Comparison of ENCODE assay signal across 25 mouse cellular contexts in the genomic region with DNA sequence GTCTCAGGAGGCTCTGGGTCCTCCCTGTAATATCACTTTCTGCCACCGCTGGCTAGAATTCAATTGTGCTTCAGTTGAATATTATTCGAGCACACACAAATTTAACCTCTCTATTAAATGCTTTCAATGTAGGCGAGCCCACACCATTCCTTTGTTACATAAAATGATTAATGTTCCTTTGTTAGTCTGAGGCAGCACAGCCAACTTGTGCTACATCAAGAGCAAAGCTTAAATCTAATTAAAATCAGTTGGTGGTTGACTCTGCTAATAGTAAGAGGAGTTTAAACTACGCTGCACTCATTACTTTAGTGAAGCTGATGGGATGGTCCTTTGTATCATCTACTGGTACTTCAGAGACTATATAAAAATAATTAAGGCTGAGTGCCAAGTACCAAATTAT.
A peak's percentile ranks its signal among the peaks of the same experiment; 100 is the strongest.
DNase-seq lines count a peak whose midpoint lies in the region; ATAC-seq and TF ChIP-seq lines count a peak whose summit lies in the region.
"Had no signal": no experiment of that assay in that cellular context is flagged by ENCODE, and none has a peak within 500 bp of the region (broad histone marks: within the 10 kb centered on the region; RNA-seq: fewer than 3 reads in every experiment).

No protein-coding gene starts in this region.

- H3K27me3 ChIP-seq in forebrain, embryonic 11.5 days (ENCODE audit: control insufficient read depth, insufficient read depth, low read length) = no peaks in the 10 kb centered on the region
- no peaks in the 10 kb centered on the region for H3K27me3 ChIP-seq in forebrain, embryonic 16.5 days (replicated peaks; ENCODE audit: control insufficient read depth, insufficient read depth, low read length)
- H3K27me3 ChIP-seq in forebrain, embryonic 13.5 days = no peaks in the 10 kb centered on the region
- H3K27me3 ChIP-seq in midbrain, postnatal 0 days (ENCODE audit: insufficient read depth, low read length) = no peaks in the 10 kb centered on the region
- H3K27me3 ChIP-seq: heart, embryonic 13.5 days; liver, embryonic 15.5 days; lung, embryonic 15.5 days had no signal

- 58% methylated on average over 4 of the region's 4 CpGs for WGBS in forebrain, embryonic 11.5 days
- WGBS in forebrain, embryonic 16.5 days = 44% methylated on average over 4 of the region's 4 CpGs
- WGBS in forebrain, embryonic 13.5 days = 39% methylated on average over 4 of the region's 4 CpGs
- WGBS in midbrain, postnatal 0 days = 54% methylated on average over 4 of the region's 4 CpGs

- no peak overlapping the region for H3K4me3 ChIP-seq in forebrain, embryonic 11.5 days (ENCODE audit: low read depth, low read length)
- no peak overlapping the region for H3K4me3 ChIP-seq in forebrain, embryonic 16.5 days (replicated peaks; ENCODE audit: low read length)
- no peak overlapping the region for H3K4me3 ChIP-seq in forebrain, embryonic 13.5 days
- H3K4me3 ChIP-seq in midbrain, postnatal 0 days (ENCODE audit: low read depth, low read length) = no peak overlapping the region
- H3K4me3 ChIP-seq: heart, adult 2 months; heart, embryonic 13.5 days; limb, embryonic 10.5 days; liver, embryonic 15.5 days; lung, embryonic 15.5 days; myocyte had no signal

- no peak for DNase-seq in forebrain, embryonic 11.5 days (ENCODE audit: low spot score)
- DNase-seq in left cerebral cortex, adult 11 months (ENCODE audit: low spot score) = peak; percentile 26
- DNase-seq in left cerebral cortex, adult 18-20 months (ENCODE audit: low spot score in 2 of 2) = no peak
- DNase-seq in midbrain, postnatal 0 days (ENCODE audit: low spot score) = peak; percentile 25
- DNase-seq in adrenal gland, adult 2 months = no peak
- DNase-seq in thymus, postnatal 10 days (ENCODE audit: low spot score in 2 of 2) = no peak
- DNase-seq: adrenal gland, postnatal 14 days; cerebellum, adult 9-10 months; gastrocnemius, postnatal 14 days; heart, adult 2 months; heart, postnatal 14 days; kidney, adult 11 months; kidney, postnatal 4 days; liver; thymus, adult 2 months had no signal

- H3K4me2 ChIP-seq in forebrain, embryonic 11.5 days (ENCODE audit: low read depth, low read length, severe bottlenecking) = no peak overlapping the region
- no peak overlapping the region for H3K4me2 ChIP-seq in forebrain, embryonic 16.5 days (ENCODE audit: low read length)
- no peak overlapping the region for H3K4me2 ChIP-seq in forebrain, embryonic 13.5 days
- no peak overlapping the region for H3K4me2 ChIP-seq in midbrain, postnatal 0 days (ENCODE audit: low read depth, low read length, poor library complexity, severe bottlenecking)
- H3K4me2 ChIP-seq: heart, embryonic 13.5 days; liver, embryonic 15.5 days; lung, embryonic 15.5 days had no signal

- no peaks in the 10 kb centered on the region; the same call in 1 of the 2 replicates for H3K36me3 ChIP-seq in forebrain, embryonic 11.5 days (ENCODE audit: control insufficient read depth, insufficient read depth, low read length)
- peaks cover 14% of the 10 kb centered on the region for H3K36me3 ChIP-seq in forebrain, embryonic 16.5 days (ENCODE audit: control insufficient read depth, insufficient read depth)
- H3K36me3 ChIP-seq in forebrain, embryonic 13.5 days (ENCODE audit: poor library complexity, severe bottlenecking) = peaks cover 36% of the 10 kb centered on the region
- peaks cover 14% of the 10 kb centered on the region for H3K36me3 ChIP-seq in midbrain, postnatal 0 days (ENCODE audit: insufficient read depth, low read length)
- H3K36me3 ChIP-seq: limb, embryonic 10.5 days; liver, embryonic 15.5 days; lung, embryonic 15.5 days had no signal

- 0 out of 2 replicates have a peak, but pooled peaks have one; percentile 53 for ATAC-seq in forebrain, embryonic 11.5 days (replicated peaks; ENCODE audit: low FRiP score)
- ATAC-seq in forebrain, embryonic 16.5 days = no peak
- 0 out of 2 replicates have a peak, but pooled peaks have one; percentile 14 for ATAC-seq in forebrain, embryonic 13.5 days
- no peak for ATAC-seq in midbrain, postnatal 0 days (ENCODE audit: low FRiP score)
- ATAC-seq: activated CD4-positive, CD25-positive, alpha-beta regulatory T cell, adult 4 months had no signal

- H3K4me1 ChIP-seq in forebrain, embryonic 11.5 days (replicated peaks; ENCODE audit: control insufficient read depth, insufficient read depth, low read length) = no peaks in the 10 kb centered on the region
- H3K4me1 ChIP-seq in forebrain, embryonic 16.5 days (replicated peaks; ENCODE audit: control insufficient read depth, insufficient read depth, low read length) = peaks cover 2% of the 10 kb centered on the region; the same call in 1 of the 2 replicates
- H3K4me1 ChIP-seq in forebrain, embryonic 13.5 days = peaks cover 28% of the 10 kb centered on the region
- no peaks in the 10 kb centered on the region for H3K4me1 ChIP-seq in midbrain, postnatal 0 days (ENCODE audit: insufficient read depth, low read length)
- H3K4me1 ChIP-seq: heart, embryonic 13.5 days; limb, embryonic 10.5 days; liver, embryonic 15.5 days; lung, embryonic 15.5 days had no signal

- no peak overlapping the region for H3K9ac ChIP-seq in forebrain, embryonic 11.5 days (ENCODE audit: low read length)
- no peak overlapping the region for H3K9ac ChIP-seq in forebrain, embryonic 16.5 days (replicated peaks; ENCODE audit: low read depth, low read length)
- no peak overlapping the region for H3K9ac ChIP-seq in forebrain, embryonic 13.5 days
- H3K9ac ChIP-seq in midbrain, postnatal 0 days (replicated peaks; ENCODE audit: low read length, poor library complexity, severe bottlenecking) = no peak overlapping the region
- H3K9ac ChIP-seq: heart, embryonic 13.5 days; liver, embryonic 15.5 days; lung, embryonic 15.5 days had no signal

- TF ChIP-seq CTCF in midbrain, postnatal 0 days (IDR thresholded peaks at IDR 0.05) = no peak

- H3K9me3 ChIP-seq in forebrain, embryonic 11.5 days (ENCODE audit: control insufficient read depth, low read length) = no peaks in the 10 kb centered on the region
- no peaks in the 10 kb centered on the region for H3K9me3 ChIP-seq in forebrain, embryonic 16.5 days (ENCODE audit: control insufficient read depth, low read length)
- H3K9me3 ChIP-seq in forebrain, embryonic 13.5 days (replicated peaks) = no peaks in the 10 kb centered on the region; the same call in 1 of the 2 replicates
- H3K9me3 ChIP-seq in midbrain, postnatal 0 days (ENCODE audit: low read length) = no peaks in the 10 kb centered on the region
- H3K9me3 ChIP-seq: heart, embryonic 13.5 days; limb, embryonic 10.5 days; liver, embryonic 15.5 days; lung, embryonic 15.5 days had no signal

- H3K27ac ChIP-seq in forebrain, embryonic 11.5 days (ENCODE audit: low read depth, low read length) = no peak overlapping the region
- no peak overlapping the region for H3K27ac ChIP-seq in forebrain, embryonic 16.5 days (ENCODE audit: low read length)
- no peak overlapping the region; the same call in 1 of the 2 replicates for H3K27ac ChIP-seq in forebrain, embryonic 13.5 days
- H3K27ac ChIP-seq in midbrain, postnatal 0 days (ENCODE audit: low read depth, low read length) = no peak overlapping the region
- H3K27ac ChIP-seq: heart, adult 2 months; heart, embryonic 13.5 days; limb, embryonic 10.5 days; liver, embryonic 15.5 days; lung, embryonic 15.5 days; macrophage; stomach, postnatal 0 days had no signal

Comparison
In these comparisons a context has a peak if more than half of its experiments do, and no peak if none do; other contexts are left out.
1. ATAC-seq: peak in forebrain, embryonic 11.5 days (single experiment) and forebrain, embryonic 13.5 days (single experiment); none in forebrain, embryonic 16.5 days (single experiment) and midbrain, postnatal 0 days (single experiment).
2. DNase-seq: peak in left cerebral cortex, adult 11 months (single experiment) and midbrain, postnatal 0 days (single experiment); none in forebrain, embryonic 11.5 days (single experiment), left cerebral cortex, adult 18-20 months (0 of 2), adrenal gland, adult 2 months (single experiment) and thymus, postnatal 10 days (0 of 2).